Mouse (Mus musculus): ENCODE measurements around the gene Mri1. TPM values are rescaled to one million over a fixed set of nuclear protein-coding genes. Genes with fewer than 3 reads are reported as not detected.
"Not testable (repeated sequence)": the region's sequence is repeated elsewhere in the genome, so short reads cannot be mapped to it uniquely, and the experiment has no call there.

Mri1 gene
- 51.4 and 51.9 TPM in 2 replicates for polyA plus RNA-seq (2015; fragmentation: Nextera tagmentation; extraction: Ambion mirVana)

DNA sequence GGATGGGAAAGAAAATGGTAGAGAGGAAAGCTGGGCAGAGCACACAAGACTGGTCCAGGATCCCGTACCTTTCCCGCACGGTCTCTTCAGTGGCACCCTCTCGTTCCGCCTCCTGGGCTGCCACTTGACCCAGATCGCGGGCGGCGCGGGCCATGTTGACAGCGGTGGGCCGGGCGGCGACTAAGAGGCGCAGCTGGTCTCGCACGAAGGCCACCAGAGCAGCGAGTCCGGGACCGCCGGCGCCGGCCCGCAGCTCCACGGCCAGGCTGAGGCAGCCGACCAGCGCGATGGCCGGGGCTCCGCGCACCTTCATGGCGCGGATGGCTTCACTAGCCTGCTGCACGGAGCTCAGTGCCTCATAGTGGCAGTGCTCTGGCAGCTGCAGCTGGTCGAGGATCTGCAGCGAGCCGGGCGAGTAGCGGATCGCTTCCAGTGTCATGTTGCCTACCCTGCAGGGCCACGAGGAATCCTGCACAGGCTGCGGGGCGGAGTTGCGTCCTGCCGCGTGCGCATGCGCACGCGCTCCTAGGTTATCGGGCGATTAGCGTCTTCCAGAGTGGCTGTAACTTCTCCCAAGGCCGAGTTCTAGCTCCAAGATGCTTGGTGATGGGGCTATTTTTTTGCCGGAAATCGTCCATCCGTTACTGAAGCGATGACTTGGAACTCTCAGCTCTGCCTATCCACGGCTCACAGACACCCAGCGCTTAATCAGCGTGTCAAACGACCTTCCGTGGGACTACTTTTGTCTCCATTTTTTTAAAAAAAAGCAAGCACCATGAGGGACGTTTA is at the start of gene Mri1:
Gene Mri1 (minus strand): TSS at position 505 of the 789 bp plus-strand sequence.
- H3K36me3 ChIP-seq (ENCODE audit: control insufficient read depth, insufficient read depth, low read length), result peaks cover 15% of the 10 kb centered on the region
- ATAC-seq (ENCODE audit: low read depth), result peak; percentile 93
- peak within 1 kb of the TSS; percentile 82 for H3K4me3 ChIP-seq (ENCODE audit: low read length)
- peak within 1 kb of the TSS; percentile 97 for H3K4me2 ChIP-seq (ENCODE audit: low read depth, low read length)
- H3K27me3 ChIP-seq (ENCODE audit: control insufficient read depth, insufficient read depth, low read depth, low read length), result no peaks in the 10 kb centered on the region
- H3K9me3 ChIP-seq (ENCODE audit: control insufficient read depth, low read length), result no peaks in the 10 kb centered on the region
- H3K4me1 ChIP-seq (replicated peaks; ENCODE audit: control insufficient read depth, insufficient read depth, low read length), result peaks cover 14% of the 10 kb centered on the region
- WGBS, result under 1% methylated on average over 62 of the region's 64 CpGs
- peak within 1 kb of the TSS; percentile 90 for H3K27ac ChIP-seq (ENCODE audit: low read length)
- H3K9ac ChIP-seq (ENCODE audit: low read length), result peak within 1 kb of the TSS; percentile 86

- Histone ChIP-seq H3K9ac (ENCODE audit: low read length) (no peak overlapping the region), H3K4me3 (ENCODE audit: low read length) (no peak overlapping the region), H3K27ac (ENCODE audit: low read length) (no peak overlapping the region), H3K4me1 (replicated peaks; ENCODE audit: control insufficient read depth, insufficient read depth, low read length) (peaks cover 2% of the 10 kb centered on the region; the same call in 1 of the 2 replicates), H3K9me3 (ENCODE audit: control insufficient read depth, low read length) (no peaks in the 10 kb centered on the region), H3K27me3 (ENCODE audit: control insufficient read depth, insufficient read depth, low read depth, low read length) (no peaks in the 10 kb centered on the region), H3K36me3 (ENCODE audit: control insufficient read depth, insufficient read depth, low read length) (no peaks in the 10 kb centered on the region), H3K4me2 (ENCODE audit: low read depth, low read length) (no peak overlapping the region)
- peak; percentile 43 for ATAC-seq (ENCODE audit: low read depth)
- WGBS, result 60% methylated on average over 2 of the region's 2 CpGs
These were observed 46.8 kb upstream of the Mri1 start for GRCm38 (mm10) chr8:84303951-84304350.

DNA sequence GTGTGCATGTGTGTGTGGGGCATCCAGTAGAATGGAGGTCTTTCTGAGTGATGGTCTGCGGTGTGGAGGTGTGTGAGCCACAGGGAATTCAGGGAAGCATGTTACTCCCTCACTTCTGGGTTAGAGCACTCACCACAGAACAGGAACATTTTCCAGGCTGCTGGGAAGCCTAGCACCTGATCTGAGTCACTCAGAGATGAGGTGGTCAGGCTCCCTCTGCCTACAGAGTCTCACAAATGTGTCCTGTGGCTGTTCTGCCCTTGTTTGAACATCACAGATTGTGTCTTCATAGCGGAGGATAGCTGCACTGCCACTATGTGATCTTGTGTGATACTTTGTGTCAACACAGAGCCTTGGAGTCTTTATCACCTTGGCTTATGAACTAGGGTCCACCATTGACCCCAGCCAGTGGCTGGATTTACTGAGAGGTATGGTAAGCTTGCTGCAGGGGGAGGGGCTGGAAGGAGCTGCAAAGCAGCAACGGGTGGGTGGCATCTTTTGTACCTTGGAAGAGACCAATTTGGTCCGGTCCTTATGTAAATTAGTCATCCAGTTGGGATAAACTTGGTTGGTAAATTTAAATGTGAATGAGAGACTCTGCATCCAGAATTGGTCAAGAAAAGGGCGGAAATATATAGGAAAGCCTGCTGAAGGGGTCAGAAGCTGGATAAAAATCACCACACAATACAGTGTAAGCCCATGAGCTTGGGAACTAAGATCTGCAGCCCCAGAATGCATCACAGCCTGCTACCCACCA is 40.1 kb upstream of the Mri1 start:
- Histone ChIP-seq H3K4me3 (ENCODE audit: low read length) (no peak overlapping the region), H3K4me2 (ENCODE audit: low read depth, low read length) (no peak overlapping the region), H3K9me3 (ENCODE audit: control insufficient read depth, low read length) (no peaks in the 10 kb centered on the region), H3K36me3 (ENCODE audit: control insufficient read depth, insufficient read depth, low read length) (no peaks in the 10 kb centered on the region), H3K27me3 (ENCODE audit: control insufficient read depth, insufficient read depth, low read depth, low read length) (no peaks in the 10 kb centered on the region), H3K4me1 (replicated peaks; ENCODE audit: control insufficient read depth, insufficient read depth, low read length) (peaks cover 2% of the 10 kb centered on the region; the same call in 1 of the 2 replicates), H3K9ac (ENCODE audit: low read length) (no peak overlapping the region), H3K27ac (ENCODE audit: low read length) (no peak overlapping the region)
- 70% methylated on average over 5 of the region's 5 CpGs for WGBS
- ATAC-seq (ENCODE audit: low read depth), result no peak

GRCm38 (mm10) chr8:84291688-84292087 is 34.6 kb upstream of the Mri1 start:
- H3K27ac ChIP-seq (ENCODE audit: low read length), result no peak overlapping the region
- no peaks in the 10 kb centered on the region for H3K4me1 ChIP-seq (replicated peaks; ENCODE audit: control insufficient read depth, insufficient read depth, low read length)
- no peaks in the 10 kb centered on the region for H3K9me3 ChIP-seq (ENCODE audit: control insufficient read depth, low read length)
- H3K27me3 ChIP-seq (ENCODE audit: control insufficient read depth, insufficient read depth, low read depth, low read length), result no peaks in the 10 kb centered on the region
- H3K4me2 ChIP-seq (ENCODE audit: low read depth, low read length), result no peak overlapping the region
- H3K36me3 ChIP-seq (ENCODE audit: control insufficient read depth, insufficient read depth, low read length), result no peaks in the 10 kb centered on the region
- H3K9ac ChIP-seq (ENCODE audit: low read length), result no peak overlapping the region
- 25% methylated on average over 8 of the region's 8 CpGs for WGBS
- no peak for ATAC-seq (ENCODE audit: low read depth)
- H3K4me3 ChIP-seq (ENCODE audit: low read length), result no peak overlapping the region

- Histone ChIP-seq H3K4me1 (replicated peaks; ENCODE audit: control insufficient read depth, insufficient read depth, low read length) (no peaks in the 10 kb centered on the region), H3K9ac (ENCODE audit: low read length) (no peak overlapping the region), H3K9me3 (ENCODE audit: control insufficient read depth, low read length) (no peaks in the 10 kb centered on the region), H3K4me3 (ENCODE audit: low read length) (no peak overlapping the region), H3K27ac (ENCODE audit: low read length) (no peak overlapping the region), H3K4me2 (ENCODE audit: low read depth, low read length) (no peak overlapping the region), H3K27me3 (ENCODE audit: control insufficient read depth, insufficient read depth, low read depth, low read length) (no peaks in the 10 kb centered on the region), H3K36me3 (ENCODE audit: control insufficient read depth, insufficient read depth, low read length) (no peaks in the 10 kb centered on the region)
- WGBS, result 68% methylated on average over 5 of the region's 5 CpGs
- no peak for ATAC-seq (ENCODE audit: low read depth)
These were observed 34.0 kb upstream of the Mri1 start for GRCm38 (mm10) chr8:84291086-84291485.

DNA sequence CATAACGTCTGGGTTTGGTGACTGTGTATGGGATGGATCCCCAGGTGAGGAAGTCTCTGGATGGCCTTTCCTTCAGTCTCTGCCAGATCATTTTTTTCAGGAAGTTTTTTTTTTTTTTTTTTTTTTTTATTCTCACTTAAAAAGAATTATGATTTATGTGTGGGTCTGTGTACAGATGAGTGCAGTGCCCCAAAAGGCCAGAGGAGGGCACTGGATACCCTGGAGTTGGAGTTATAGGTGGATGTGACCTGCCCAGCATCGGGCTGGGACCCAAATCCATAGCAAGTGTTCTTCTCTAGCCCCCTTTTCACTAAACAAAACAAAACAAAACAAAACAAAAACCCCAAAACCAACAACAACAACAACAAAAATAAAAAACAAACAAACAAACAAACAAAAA is 31.8 kb upstream of the Mri1 start:
- H3K9ac ChIP-seq (ENCODE audit: low read length), result no peak overlapping the region
- no peaks in the 10 kb centered on the region for H3K9me3 ChIP-seq (ENCODE audit: control insufficient read depth, low read length)
- H3K27ac ChIP-seq (ENCODE audit: low read length), result no peak overlapping the region
- no peak overlapping the region for H3K4me2 ChIP-seq (ENCODE audit: low read depth, low read length)
- H3K4me1 ChIP-seq (replicated peaks; ENCODE audit: control insufficient read depth, insufficient read depth, low read length), result peaks cover 12% of the 10 kb centered on the region
- H3K4me3 ChIP-seq (ENCODE audit: low read length), result no peak overlapping the region
- H3K27me3 ChIP-seq (ENCODE audit: control insufficient read depth, insufficient read depth, low read depth, low read length), result no peaks in the 10 kb centered on the region
- no peaks in the 10 kb centered on the region for H3K36me3 ChIP-seq (ENCODE audit: control insufficient read depth, insufficient read depth, low read length)
- WGBS, result 63% methylated on average over 2 of the region's 2 CpGs
- no peak for ATAC-seq (ENCODE audit: low read depth)

- peak; percentile 50; the same call in 1 of the 2 replicates for ATAC-seq (ENCODE audit: low read depth)
These were observed 28.5 kb upstream of the Mri1 start for GRCm38 (mm10) chr8:84285665-84286064.

DNA sequence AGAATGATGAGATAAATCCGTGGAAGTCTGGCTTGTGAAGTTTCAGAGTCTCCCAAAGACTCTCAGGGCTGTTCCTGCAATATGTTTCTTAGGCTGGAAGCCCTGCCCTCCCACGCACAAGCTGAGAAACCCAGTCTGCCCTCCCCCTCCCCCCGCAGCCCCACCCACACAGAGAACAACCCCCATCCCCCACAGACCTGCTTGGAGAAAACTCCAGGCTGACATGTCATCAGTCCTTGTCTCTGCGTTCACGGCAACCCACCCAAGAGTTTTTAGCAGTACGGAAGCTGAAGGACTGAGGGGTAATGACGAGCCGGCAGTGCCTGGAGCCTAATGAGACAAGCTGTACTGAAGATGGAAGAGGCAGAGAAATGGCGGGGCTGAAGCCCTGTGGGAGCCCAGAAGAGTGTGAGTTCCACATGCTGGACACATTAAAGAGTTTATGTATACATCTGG is 27.5 kb upstream of the Mri1 start:
- ATAC-seq (ENCODE audit: low read depth), result peak; percentile 69

More at GRCm38 (mm10) chr8:84285665-84286064, 28.5 kb upstream of the Mri1 start:
- H3K4me3 ChIP-seq (ENCODE audit: low read length); H3K36me3 ChIP-seq (ENCODE audit: control insufficient read depth, insufficient read depth, low read length); H3K4me2 ChIP-seq (ENCODE audit: low read depth, low read length); H3K9me3 ChIP-seq (ENCODE audit: control insufficient read depth, low read length); H3K27me3 ChIP-seq (ENCODE audit: control insufficient read depth, insufficient read depth, low read depth, low read length); H3K9ac ChIP-seq (ENCODE audit: low read length): not testable (repeated sequence)
- WGBS, result 52% methylated on average over 5 of the region's 5 CpGs
- Histone ChIP-seq H3K4me1 (replicated peaks; ENCODE audit: control insufficient read depth, insufficient read depth, low read length) (peaks cover 14% of the 10 kb centered on the region), H3K27ac (ENCODE audit: low read length) (0 out of 2 replicates have a peak overlapping the region, but pooled peaks have one; percentile 84)

GRCm38 (mm10) chr8:84280777-84281176 is 23.7 kb upstream of the Mri1 start:
- Histone ChIP-seq H3K4me3 (ENCODE audit: low read length) (no peak overlapping the region), H3K27ac (ENCODE audit: low read length) (no peak overlapping the region), H3K9me3 (ENCODE audit: control insufficient read depth, low read length) (no peaks in the 10 kb centered on the region), H3K27me3 (ENCODE audit: control insufficient read depth, insufficient read depth, low read depth, low read length) (no peaks in the 10 kb centered on the region), H3K9ac (ENCODE audit: low read length) (no peak overlapping the region), H3K36me3 (ENCODE audit: control insufficient read depth, insufficient read depth, low read length) (no peaks in the 10 kb centered on the region), H3K4me2 (ENCODE audit: low read depth, low read length) (no peak overlapping the region), H3K4me1 (replicated peaks; ENCODE audit: control insufficient read depth, insufficient read depth, low read length) (peaks cover 14% of the 10 kb centered on the region)
- WGBS, result 62% methylated on average over 10 of the region's 10 CpGs
- ATAC-seq (ENCODE audit: low read depth), result no peak

More for the DNA sequence above, 27.5 kb upstream of the Mri1 start:
- peak overlapping the region; percentile 52 for H3K4me2 ChIP-seq (ENCODE audit: low read depth, low read length)
- H3K27me3 ChIP-seq (ENCODE audit: control insufficient read depth, insufficient read depth, low read depth, low read length), result no peaks in the 10 kb centered on the region
- H3K4me3 ChIP-seq (ENCODE audit: low read length), result peak overlapping the region; percentile 36
- peaks cover 14% of the 10 kb centered on the region for H3K4me1 ChIP-seq (replicated peaks; ENCODE audit: control insufficient read depth, insufficient read depth, low read length)
- H3K36me3 ChIP-seq (ENCODE audit: control insufficient read depth, insufficient read depth, low read length), result no peaks in the 10 kb centered on the region
- H3K9me3 ChIP-seq (ENCODE audit: control insufficient read depth, low read length), result no peaks in the 10 kb centered on the region
- WGBS, result 6% methylated on average over 9 of the region's 9 CpGs
- peak overlapping the region; percentile 59 for H3K9ac ChIP-seq (ENCODE audit: low read length)
- H3K27ac ChIP-seq (ENCODE audit: low read length), result peak overlapping the region; percentile 84

Data from lung, embryonic 16.5 days (tissue).